Mouse (Mus musculus) hindbrain, embryonic 16.5 days (tissue): Measurements from ENCODE around the gene Rab5c. TPM values are rescaled to one million over a fixed set of nuclear protein-coding genes. Genes with fewer than 3 reads are reported as not detected.
A peak's percentile ranks its signal among the peaks of the same experiment; 100 is the strongest.

Experiments used
- ATAC-seq: fragments of 200-750 bp; cut with Nextera tagmentation; 2 replicates; pipeline ENCODE4 v1.8.0; 2017; ENCODE audit warnings: moderate TSS enrichment, moderate library complexity
- H3K27ac ChIP-seq: fragments of 300-500 bp; sonication (generic); 2 replicates; pipeline ENCODE4 v1.5.1; 2014; ENCODE audit warnings: low read depth, mild to moderate bottlenecking, control low read depth, low read length, moderate library complexity
- H3K27me3 ChIP-seq: fragments of 300-500 bp; sonication (generic); replicated peaks from 2 replicates; pipeline ENCODE4 v1.6.1; 2014; ENCODE audit warnings: low read length; ENCODE audit not compliant: control insufficient read depth, insufficient read depth
- H3K36me3 ChIP-seq: fragments of 300-500 bp; sonication (generic); 2 replicates; pipeline ENCODE4 v1.6.1; 2014; ENCODE audit warnings: mild to moderate bottlenecking, low read length, moderate library complexity, mixed read lengths; ENCODE audit not compliant: control insufficient read depth, insufficient read depth
- H3K4me1 ChIP-seq: fragments of 300-500 bp; sonication (generic); 2 replicates; pipeline ENCODE4 v1.6.1; 2014; ENCODE audit warnings: low read depth, low read length; ENCODE audit not compliant: control insufficient read depth, insufficient read depth
- H3K4me2 ChIP-seq: fragments of 300-500 bp; sonication (generic); 2 replicates; pipeline ENCODE4 v1.6.1; 2014; ENCODE audit warnings: mild to moderate bottlenecking, low read length, control low read depth, moderate library complexity
- H3K4me3 ChIP-seq: fragments of 300-500 bp; sonication (generic); 2 replicates; pipeline ENCODE4 v1.5.1; 2014; ENCODE audit warnings: mild to moderate bottlenecking, low read length, control low read depth, moderate library complexity
- H3K9ac ChIP-seq: fragments of 300-500 bp; sonication (generic); 2 replicates; pipeline ENCODE4 v1.6.1; 2014; ENCODE audit warnings: low read depth, mild to moderate bottlenecking, control low read depth, low read length, moderate library complexity
- H3K9me3 ChIP-seq: fragments of 300-500 bp; sonication (generic); 2 replicates; pipeline ENCODE4 v1.6.1; 2014; ENCODE audit warnings: mild to moderate bottlenecking, low read length, moderate library complexity; ENCODE audit not compliant: control insufficient read depth
- WGBS: fragments of 180-500 bp; shearing (Covaris S2); extraction: QIAGEN DNeasy Blood & Tissue Kit; methylation state at CpG from one replicate; pipeline ENCODE4 v1.1.7; 2014; 5-methylcytosine and 5-hydroxymethylcytosine counted together
- polyA plus RNA-seq: library from polyadenylated mRNA; unstranded; fragments of >200 nt; fragmentation: Nextera tagmentation; extraction: Ambion mirVana; gene quantifications from 2 replicates; pipeline ENCODE4 v1.2.1, GENCODE M21; 2015

Rab5c gene
- polyA plus RNA-seq, 1 experiment from 2014 or later, result 43.8 TPM

- Histone ChIP-seq H3K4me3 (peak within 1 kb of the TSS; percentile 48), H3K36me3 (no peaks in the 10 kb centered on the region), H3K27ac (no peak within 1 kb of the TSS), H3K9me3 (no peaks in the 10 kb centered on the region), H3K9ac (peak within 1 kb of the TSS; percentile 57), H3K4me2 (peak within 1 kb of the TSS; percentile 52), H3K4me1 (peaks cover 5% of the 10 kb centered on the region), H3K27me3 (no peaks in the 10 kb centered on the region)
- peak; percentile 78 for ATAC-seq
- 23% methylated on average over 17 of the region's 17 CpGs for WGBS
Observed at GRCm38 (mm10) chr11:100770646-100771408, 32.8 kb upstream of the Rab5c start, which contains the start of gene Ghdc. Gene Ghdc (minus strand): TSS chr11:100770957.

- 40% methylated on average over 6 of the region's 6 CpGs for WGBS
- peak; percentile 35; the same call in 1 of the 2 replicates for ATAC-seq
- no peaks in the 10 kb centered on the region for H3K27me3 ChIP-seq
- H3K9me3 ChIP-seq, result no peaks in the 10 kb centered on the region
- H3K36me3 ChIP-seq, result no peaks in the 10 kb centered on the region
- H3K9ac ChIP-seq, result peak overlapping the region; percentile 57
- peak overlapping the region; percentile 52 for H3K4me2 ChIP-seq
- peak overlapping the region; percentile 48 for H3K4me3 ChIP-seq
- no peak overlapping the region for H3K27ac ChIP-seq
- peaks cover 5% of the 10 kb centered on the region for H3K4me1 ChIP-seq
Observed at GRCm38 (mm10) chr11:100769980-100770379, 32.0 kb upstream of the Rab5c start.

- no peaks in the 10 kb centered on the region for H3K27me3 ChIP-seq
- no peaks in the 10 kb centered on the region for H3K36me3 ChIP-seq
- no peak overlapping the region for H3K9ac ChIP-seq
- H3K27ac ChIP-seq, result no peak overlapping the region
- no peak for ATAC-seq
- WGBS, result 96% methylated on average over 5 of the region's 5 CpGs
- no peak overlapping the region for H3K4me2 ChIP-seq
- H3K4me1 ChIP-seq, result peaks cover 5% of the 10 kb centered on the region
- no peak overlapping the region for H3K4me3 ChIP-seq
- H3K9me3 ChIP-seq, result no peaks in the 10 kb centered on the region
Observed at GRCm38 (mm10) chr11:100767871-100768270, 29.9 kb upstream of the Rab5c start.

GRCm38 (mm10) chr11:100766726-100767125 is 28.7 kb upstream of the Rab5c start:
- Histone ChIP-seq H3K4me1 (peaks cover 5% of the 10 kb centered on the region), H3K4me2 (no peak overlapping the region), H3K36me3 (no peaks in the 10 kb centered on the region), H3K9me3 (no peaks in the 10 kb centered on the region), H3K4me3 (no peak overlapping the region), H3K27me3 (no peaks in the 10 kb centered on the region), H3K9ac (no peak overlapping the region), H3K27ac (no peak overlapping the region)
- WGBS, result 88% methylated on average over 9 of the region's 9 CpGs
- ATAC-seq, result no peak

- ATAC-seq, result no peak
- Histone ChIP-seq H3K4me1 (peaks cover 11% of the 10 kb centered on the region), H3K27me3 (no peaks in the 10 kb centered on the region), H3K9me3 (no peaks in the 10 kb centered on the region), H3K4me2 (peak within 1 kb of the TSS; percentile 66), H3K9ac (peak within 1 kb of the TSS; percentile 62), H3K27ac (no peak within 1 kb of the TSS; the same call in 1 of the 2 replicates), H3K36me3 (no peaks in the 10 kb centered on the region), H3K4me3 (peak within 1 kb of the TSS; percentile 48)
- 83% methylated on average over 7 of the region's 7 CpGs for WGBS
Observed at GRCm38 (mm10) chr11:100762831-100763230, 24.8 kb upstream of the Rab5c start, which contains the start of gene Hcrt. Gene Hcrt (minus strand): TSS chr11:100762931.

- no peaks in the 10 kb centered on the region for H3K36me3 ChIP-seq
- ATAC-seq, result peak; percentile 57
- no peaks in the 10 kb centered on the region for H3K27me3 ChIP-seq
- H3K9me3 ChIP-seq, result no peaks in the 10 kb centered on the region
- under 1% methylated on average over 27 of the region's 27 CpGs for WGBS
- peak overlapping the region; percentile 60 for H3K27ac ChIP-seq
- H3K4me1 ChIP-seq, result peaks cover 12% of the 10 kb centered on the region
- H3K4me2 ChIP-seq, result peak overlapping the region; percentile 66
- H3K4me3 ChIP-seq, result peak overlapping the region; percentile 48
- H3K9ac ChIP-seq, result peak overlapping the region; percentile 62
Observed at GRCm38 (mm10) chr11:100761547-100762045, 23.6 kb upstream of the Rab5c start.

- Histone ChIP-seq H3K36me3 (peaks cover 8% of the 10 kb centered on the region), H3K27me3 (no peaks in the 10 kb centered on the region), H3K4me1 (peaks cover 12% of the 10 kb centered on the region), H3K4me2 (peak within 1 kb of the TSS; percentile 81), H3K9ac (peak within 1 kb of the TSS; percentile 75), H3K9me3 (no peaks in the 10 kb centered on the region), H3K4me3 (peak within 1 kb of the TSS; percentile 68), H3K27ac (peak within 1 kb of the TSS; percentile 67)
- under 1% methylated on average over 43 of the region's 51 CpGs for WGBS
- peak; percentile 71 for ATAC-seq
Observed at GRCm38 (mm10) chr11:100759611-100760233, 21.7 kb upstream of the Rab5c start, which contains the start of gene Kcnh4. Gene Kcnh4 (minus strand): TSS chr11:100759942.

- H3K27me3 ChIP-seq, result no peaks in the 10 kb centered on the region
- H3K9me3 ChIP-seq, result no peaks in the 10 kb centered on the region
- peak; percentile 51 for ATAC-seq
- H3K27ac ChIP-seq, result peak overlapping the region; percentile 67
- peaks cover 12% of the 10 kb centered on the region for H3K4me1 ChIP-seq
- peak overlapping the region; percentile 68 for H3K4me3 ChIP-seq
- H3K4me2 ChIP-seq, result peak overlapping the region; percentile 81
- peak overlapping the region; percentile 75 for H3K9ac ChIP-seq
- peaks cover 8% of the 10 kb centered on the region for H3K36me3 ChIP-seq
- WGBS, result 1% methylated on average over 35 of the region's 35 CpGs
Observed at GRCm38 (mm10) chr11:100758707-100759610, 20.9 kb upstream of the Rab5c start.
